Mouse (Mus musculus): ENCODE results near the gene Olfr248.
"Not testable (repeated sequence)": the region's sequence is repeated elsewhere in the genome, so short reads cannot be mapped to it uniquely, and the experiment has no call there.

Olfr248 gene

GRCm38 (mm10) chr1:174390746-174391145, at the start of gene Olfr248:
Gene Olfr248 (plus strand): TSS chr1:174391046.
- DNase-seq, result no peak

- not testable (repeated sequence) for DNase-seq
These were observed 37.2 kb upstream of the Olfr248 start for GRCm38 (mm10) chr1:174353636-174354035.

GRCm38 (mm10) chr1:174354640-174355039, 36.2 kb upstream of the Olfr248 start:
- DNase-seq, result no peak

GRCm38 (mm10) chr1:174364882-174365451, 25.9 kb upstream of the Olfr248 start, which contains the start of gene Olfr417:
Gene Olfr417 (plus strand): TSS chr1:174365122.
- DNase-seq, result no peak

GRCm38 (mm10) chr1:174373799-174374198, 17.0 kb upstream of the Olfr248 start:
- no peak for DNase-seq

- no peak for DNase-seq
These were observed 32.1 kb downstream of the Olfr248 start for GRCm38 (mm10) chr1:174422959-174423358.

- no peak for DNase-seq
These were observed 32.9 kb downstream of the Olfr248 start, which contains the start of gene Olfr414 for GRCm38 (mm10) chr1:174423764-174424163. Gene Olfr414 (plus strand): TSS chr1:174424064.

- DNase-seq, result no peak
These were observed 35.5 kb downstream of the Olfr248 start for GRCm38 (mm10) chr1:174426180-174426986.

GRCm38 (mm10) chr1:174427402-174427801, 36.6 kb downstream of the Olfr248 start:
- DNase-seq, result no peak

GRCm38 (mm10) chr1:174428407-174428806, 37.6 kb downstream of the Olfr248 start:
- DNase-seq, result no peak

- no peak for DNase-seq
These were observed 43.3 kb downstream of the Olfr248 start for GRCm38 (mm10) chr1:174434121-174434520.
